Mouse (Mus musculus) heart, postnatal 14 days (tissue): ENCODE measurements around the gene Col6a5. TPM values are rescaled to one million over a fixed set of nuclear protein-coding genes. Genes with fewer than 3 reads are reported as not detected.

Experiments used
- DNase-seq, 2 experiments: peaks; one replicate each; pipeline ENCODE4 v3.0.0; 2021 to 2022
- intact Hi-C: fragments of 180-260 bp; cut with DNase I; formaldehyde crosslinking; loops from one replicate; pipeline ENCODE4 v1.15.1; 2025
- long read RNA-seq, 2 experiments: library from polyadenylated mRNA; stranded (forward); transcript quantifications; one replicate each; pipeline ENCODE4 v2.0.0; 2021
- total RNA-seq, 2 experiments: library from RNA; stranded (reverse); gene quantifications; 2 replicates each; pipeline ENCODE4 v1.2.3; 2021

Col6a5 gene
- total RNA-seq, result 1 to 10 TPM in 1 of 2 experiments, under 1 TPM in 1; 0.98 to 1.0 TPM
- long read RNA-seq, experiment 1, result 0 reads
- long read RNA-seq, experiment 2, result 0 reads

- intact Hi-C loops, result no loop called here
- DNase-seq, result peak; percentile 45 to 58
These were observed at the start of gene Col6a5 for GRCm38 (mm10) chr9:105960533-105960932. Col6a5 (minus strand) TSS chr9:105960643.

- intact Hi-C loops, result no loop called here
These were observed 37.5 kb upstream of the Col6a5 start for GRCm38 (mm10) chr9:105997955-105998354.

GRCm38 (mm10) chr9:105992425-105992824, 32.0 kb upstream of the Col6a5 start:
- no peak for DNase-seq
- intact Hi-C loops, result no loop called here

More at GRCm38 (mm10) chr9:105997955-105998354, 37.5 kb upstream of the Col6a5 start:
- DNase-seq, result no peak

GRCm38 (mm10) chr9:105990099-105990498, 29.7 kb upstream of the Col6a5 start:
- no peak for DNase-seq
- intact Hi-C loops, result no loop called here

GRCm38 (mm10) chr9:105989468-105989867, 29.0 kb upstream of the Col6a5 start:
- DNase-seq, result no peak
- intact Hi-C loops, result loop anchor here (5.0 kb wide), 1 partner anchor 127 kb away; no protein-coding TSS in a partner anchor

GRCm38 (mm10) chr9:105988096-105988495, 27.7 kb upstream of the Col6a5 start:
- peak in 1 of 2 experiments; percentile 6 for DNase-seq
- intact Hi-C loops, result loop anchor here (1.0 to 5.0 kb wide), 2 partner anchors 126 to 295 kb away; no protein-coding TSS in a partner anchor

GRCm38 (mm10) chr9:105984931-105985519, 24.6 kb upstream of the Col6a5 start:
- intact Hi-C loops, result loop anchor here (5.0 kb wide), 1 partner anchor 123 kb away; no protein-coding TSS in a partner anchor
- no peak for DNase-seq

GRCm38 (mm10) chr9:105978479-105978878, 18.0 kb upstream of the Col6a5 start:
- intact Hi-C loops, result no loop called here

GRCm38 (mm10) chr9:105976871-105977270, 16.4 kb upstream of the Col6a5 start:
- no peak for DNase-seq
- intact Hi-C loops, result no loop called here

More at GRCm38 (mm10) chr9:105978479-105978878, 18.0 kb upstream of the Col6a5 start:
- no peak for DNase-seq

- DNase-seq, result no peak
- intact Hi-C loops, result no loop called here
These were observed 15.9 kb upstream of the Col6a5 start for GRCm38 (mm10) chr9:105976314-105976713.

- intact Hi-C loops, result no loop called here
- no peak for DNase-seq
These were observed 13.3 kb upstream of the Col6a5 start for GRCm38 (mm10) chr9:105973736-105974135.

GRCm38 (mm10) chr9:105972031-105972430, 11.6 kb upstream of the Col6a5 start:
- DNase-seq, result no peak
- intact Hi-C loops, result no loop called here

- DNase-seq, result no peak
These were observed 11.0 kb upstream of the Col6a5 start for GRCm38 (mm10) chr9:105971351-105971894.

GRCm38 (mm10) chr9:105970901-105971300, 10.5 kb upstream of the Col6a5 start:
- intact Hi-C loops, result no loop called here
- DNase-seq, result no peak

More at GRCm38 (mm10) chr9:105971351-105971894, 11.0 kb upstream of the Col6a5 start:
- intact Hi-C loops, result no loop called here

GRCm38 (mm10) chr9:105967976-105968375, 7.5 kb upstream of the Col6a5 start:
- no peak for DNase-seq
- intact Hi-C loops, result no loop called here

GRCm38 (mm10) chr9:105959116-105959515, 1.3 kb downstream of the Col6a5 start:
- intact Hi-C loops, result no loop called here

GRCm38 (mm10) chr9:105949755-105950154, 10.7 kb downstream of the Col6a5 start:
- intact Hi-C loops, result no loop called here

More at GRCm38 (mm10) chr9:105959116-105959515, 1.3 kb downstream of the Col6a5 start:
- DNase-seq, result no peak

GRCm38 (mm10) chr9:105947577-105947976, 12.9 kb downstream of the Col6a5 start:
- intact Hi-C loops, result no loop called here
- DNase-seq, result no peak

More at GRCm38 (mm10) chr9:105949755-105950154, 10.7 kb downstream of the Col6a5 start:
- DNase-seq, result no peak

GRCm38 (mm10) chr9:105933816-105934215, 26.6 kb downstream of the Col6a5 start:
- intact Hi-C loops, result no loop called here
- DNase-seq, result no peak

- DNase-seq, result no peak
These were observed 31.2 kb downstream of the Col6a5 start for GRCm38 (mm10) chr9:105929287-105929686.

GRCm38 (mm10) chr9:105928406-105929071, 31.9 kb downstream of the Col6a5 start:
- intact Hi-C loops, result no loop called here

More at GRCm38 (mm10) chr9:105929287-105929686, 31.2 kb downstream of the Col6a5 start:
- intact Hi-C loops, result no loop called here

More at GRCm38 (mm10) chr9:105928406-105929071, 31.9 kb downstream of the Col6a5 start:
- DNase-seq, result no peak
